Mouse (Mus musculus): Measurements from ENCODE around the gene Tmem80.
A peak's percentile ranks its signal among the peaks of the same experiment; 100 is the strongest.

Gene Tmem80

DNA sequence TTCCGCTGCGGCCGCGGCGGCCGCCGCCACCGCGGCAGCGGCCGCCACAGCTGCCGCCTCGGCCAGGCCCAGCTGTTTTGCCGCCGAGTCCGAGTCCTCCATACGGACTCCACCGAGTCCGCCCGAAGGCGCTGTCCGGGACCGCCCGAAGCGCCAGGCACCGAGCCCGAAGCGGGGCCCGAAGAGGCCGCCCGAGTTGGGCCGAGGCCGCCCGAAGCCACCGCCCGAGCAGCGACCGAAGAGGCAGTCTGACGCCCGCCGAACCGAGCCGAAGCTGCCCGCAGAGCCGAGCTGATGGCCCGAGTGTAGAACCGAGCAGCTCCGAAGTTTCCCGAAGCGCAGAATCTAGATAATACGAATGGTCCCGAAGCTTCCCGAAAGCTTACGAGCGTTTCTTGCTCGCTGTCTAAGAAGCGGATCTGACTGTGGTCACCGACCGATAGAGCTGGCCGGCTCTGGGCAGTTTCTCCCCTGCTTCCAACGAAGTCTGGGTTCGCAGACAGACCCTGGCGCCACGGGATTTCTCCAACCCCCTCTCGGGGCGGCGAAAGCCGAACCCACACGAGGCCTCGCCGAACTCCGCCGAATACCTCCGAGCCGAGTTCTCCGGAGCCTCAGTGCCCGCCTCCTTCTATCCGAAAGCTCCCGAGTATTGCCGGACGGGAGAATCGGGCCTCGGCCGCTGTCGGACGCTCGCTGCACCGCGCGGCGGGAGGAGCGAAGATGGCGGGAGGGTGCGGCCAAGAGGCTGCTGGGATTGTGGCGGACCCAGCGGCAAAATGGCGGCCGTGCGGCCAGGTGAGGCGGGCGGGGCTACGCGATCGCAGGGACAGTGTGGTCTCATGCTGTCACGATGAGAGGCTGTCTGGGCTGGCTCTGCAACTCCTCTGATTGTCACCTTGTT lies at the start of gene Tmem80, which contains the start of gene Deaf1:
Gene Tmem80, plus strand, starts transcription at position 271 of the 904 bp plus-strand sequence.
Gene Deaf1, minus strand, starts transcription at position 222 of the 904 bp plus-strand sequence.
- DNase-seq = peak; percentile 100

DNA sequence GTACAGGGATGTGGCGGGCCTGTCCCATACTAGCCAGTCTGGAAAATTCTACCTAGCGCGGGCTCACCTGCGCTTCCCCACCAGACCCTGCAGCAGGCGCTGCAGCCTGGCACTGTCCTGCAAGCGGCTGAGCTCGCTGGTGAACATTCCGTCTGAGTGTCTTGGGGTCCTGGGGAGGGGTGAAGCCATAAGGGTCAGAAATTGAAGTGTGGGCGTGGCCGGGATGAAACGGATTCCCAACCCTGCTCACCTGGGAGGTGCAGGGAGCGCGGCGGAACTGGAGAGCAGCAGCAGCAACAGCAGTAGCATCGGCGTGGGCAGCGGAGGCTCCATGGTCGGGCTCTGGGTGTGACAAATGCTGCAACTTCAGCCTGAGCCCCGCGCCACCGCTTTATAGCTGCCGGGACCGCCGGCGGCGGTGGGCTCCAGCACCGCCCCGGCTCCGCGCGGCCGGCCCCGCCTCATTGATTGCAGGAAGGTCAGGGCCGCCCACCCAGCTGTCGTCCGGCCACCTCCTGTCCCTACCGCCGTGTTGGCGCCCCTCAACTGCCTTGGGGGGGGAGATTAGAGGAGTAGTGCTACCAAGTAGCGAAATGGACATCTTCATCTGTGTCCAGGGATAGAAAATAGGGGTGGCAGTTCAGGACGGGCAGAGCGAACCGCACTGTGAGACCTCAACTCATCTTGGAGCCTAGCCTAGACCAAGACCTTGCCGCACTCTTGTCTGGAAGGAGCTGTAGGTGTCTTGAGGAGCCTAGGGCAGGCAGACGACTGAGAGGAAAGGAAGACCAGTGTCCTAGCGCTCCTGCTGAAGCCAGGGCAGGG lies 48.6 kb upstream of the Tmem80 start, which contains the start of gene Sct:
Gene Sct, minus strand, starts transcription at position 368 of the 825 bp plus-strand sequence.
- peak; percentile 74 to 80 for DNase-seq

DNA sequence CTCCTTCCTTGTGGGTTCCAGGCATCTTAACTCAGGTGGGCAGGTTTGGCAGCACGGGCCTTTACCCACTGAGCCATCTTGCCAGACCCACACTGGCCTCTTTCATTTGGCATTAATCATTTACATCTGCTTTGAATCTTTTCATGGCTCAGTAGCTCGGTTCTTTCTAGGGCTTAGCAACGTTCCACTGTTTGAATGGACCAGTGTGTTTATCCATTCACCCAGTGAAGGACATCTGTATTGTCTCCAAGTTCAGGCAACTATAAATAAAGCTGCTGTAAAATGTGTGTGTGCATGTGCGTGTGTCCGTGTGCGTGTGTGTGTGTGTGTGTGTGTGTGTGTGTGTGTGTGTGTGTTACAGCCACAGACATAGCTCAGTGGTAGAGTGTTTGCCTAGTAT lies 46.1 kb upstream of the Tmem80 start:
- no peak for DNase-seq

DNA sequence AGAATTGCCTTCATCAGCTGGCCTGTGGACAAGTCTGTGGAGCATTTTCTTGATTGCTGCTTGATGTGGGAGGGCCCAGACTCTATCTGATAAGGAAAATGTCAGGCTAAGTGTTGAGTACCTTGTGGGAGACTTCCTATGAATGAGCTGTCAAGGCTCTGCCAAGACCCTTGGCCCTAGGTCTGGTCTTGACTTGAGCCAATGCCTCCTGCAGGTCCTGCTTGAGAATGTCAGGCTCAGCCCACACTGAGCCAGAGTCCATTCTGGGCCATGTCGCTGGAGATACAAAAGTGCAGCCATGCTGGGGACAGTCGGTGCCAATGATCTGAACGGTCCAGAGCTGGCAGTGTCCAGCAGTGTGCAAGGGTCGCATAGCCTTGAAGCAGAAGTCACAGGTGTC lies 44.8 kb upstream of the Tmem80 start:
- DNase-seq = no peak

DNA sequence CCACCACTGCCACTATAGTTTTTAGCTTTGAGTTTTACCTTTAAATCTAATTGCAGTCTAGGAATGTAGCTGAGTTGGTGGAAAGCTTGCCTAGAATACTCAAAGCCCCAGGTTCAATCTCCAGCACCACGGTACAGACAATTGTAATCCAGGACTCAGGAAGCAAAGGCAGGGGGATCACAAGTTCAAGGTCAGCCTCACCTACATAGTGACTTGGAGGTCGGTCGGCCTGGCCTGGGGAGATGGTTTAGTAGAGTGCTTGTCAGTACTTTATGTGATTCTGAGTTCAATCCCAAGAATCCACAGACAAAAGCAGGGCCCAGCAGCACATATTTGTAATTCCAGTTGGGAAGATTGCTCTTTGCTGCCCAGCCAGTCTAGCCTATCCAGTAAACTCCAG lies 39.5 kb upstream of the Tmem80 start:
- no peak for DNase-seq

DNA sequence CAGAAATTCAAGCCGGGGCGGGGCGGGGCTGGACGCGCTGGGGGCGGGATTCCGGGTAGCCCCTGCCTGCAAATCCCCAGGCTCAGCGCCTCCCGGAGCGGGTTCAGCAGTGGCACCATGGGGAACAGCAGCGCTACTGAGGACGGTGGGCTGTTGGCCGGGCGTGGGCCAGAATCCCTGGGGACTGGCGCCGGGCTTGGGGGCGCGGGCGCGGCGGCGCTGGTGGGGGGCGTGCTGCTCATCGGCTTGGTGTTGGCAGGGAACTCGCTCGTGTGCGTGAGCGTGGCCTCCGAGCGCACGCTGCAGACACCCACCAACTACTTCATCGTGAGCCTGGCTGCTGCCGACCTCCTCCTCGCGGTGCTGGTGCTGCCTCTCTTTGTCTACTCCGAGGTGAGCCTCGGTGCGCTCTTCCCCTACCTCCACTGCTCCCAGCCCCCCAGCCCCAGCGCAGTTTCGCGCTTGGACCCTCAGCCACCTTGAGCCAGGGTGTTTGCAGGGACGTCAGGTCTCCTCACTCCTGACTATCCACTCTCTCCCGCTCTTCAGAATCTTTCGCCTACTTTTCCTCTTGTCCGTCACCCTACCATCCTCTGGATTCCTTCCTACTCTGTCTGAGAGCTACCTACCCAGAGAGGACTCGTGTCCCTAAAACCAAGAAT lies 35.5 kb upstream of the Tmem80 start, which contains the start of gene Drd4:
Gene Drd4, plus strand, starts transcription at position 86 of the 662 bp plus-strand sequence.
- no peak for DNase-seq

DNA sequence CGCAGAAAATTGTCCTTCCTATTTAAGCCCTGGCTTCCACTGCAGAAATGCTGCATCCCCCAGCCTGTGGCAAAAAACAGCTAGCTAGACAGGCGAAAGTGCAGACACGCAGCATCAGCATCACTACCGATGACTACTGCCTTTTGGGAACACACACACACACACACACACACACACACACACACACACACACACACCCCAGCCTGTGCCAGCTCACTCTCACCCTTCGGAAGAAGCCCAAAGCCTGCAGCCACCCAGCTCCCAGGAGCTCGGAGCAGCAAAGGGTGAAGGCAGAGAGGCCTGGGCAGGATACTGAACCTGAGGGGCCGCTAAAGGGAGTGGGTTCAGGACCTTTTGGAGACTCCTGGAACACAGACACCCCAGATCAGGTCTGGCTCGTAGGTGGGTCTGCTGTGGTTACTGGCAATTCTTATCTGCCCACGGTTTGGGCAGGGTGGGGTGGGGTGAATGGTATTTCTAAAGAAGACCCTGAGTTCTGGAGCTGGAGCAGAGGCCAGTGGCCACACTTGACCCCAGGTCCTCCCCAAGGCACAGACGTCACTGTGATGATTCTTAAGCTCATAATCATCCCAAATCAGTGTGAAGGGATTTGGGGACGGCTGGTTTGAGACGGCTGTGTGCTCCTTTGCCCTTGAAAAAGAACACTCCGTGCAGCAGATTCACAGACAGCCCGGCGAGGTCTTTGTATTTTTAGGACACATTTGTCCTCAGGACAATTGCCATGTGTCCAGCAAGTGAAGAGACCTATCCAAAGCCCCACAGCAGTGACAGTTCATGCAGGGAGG lies 34.8 kb upstream of the Tmem80 start:
- no peak for DNase-seq

DNA sequence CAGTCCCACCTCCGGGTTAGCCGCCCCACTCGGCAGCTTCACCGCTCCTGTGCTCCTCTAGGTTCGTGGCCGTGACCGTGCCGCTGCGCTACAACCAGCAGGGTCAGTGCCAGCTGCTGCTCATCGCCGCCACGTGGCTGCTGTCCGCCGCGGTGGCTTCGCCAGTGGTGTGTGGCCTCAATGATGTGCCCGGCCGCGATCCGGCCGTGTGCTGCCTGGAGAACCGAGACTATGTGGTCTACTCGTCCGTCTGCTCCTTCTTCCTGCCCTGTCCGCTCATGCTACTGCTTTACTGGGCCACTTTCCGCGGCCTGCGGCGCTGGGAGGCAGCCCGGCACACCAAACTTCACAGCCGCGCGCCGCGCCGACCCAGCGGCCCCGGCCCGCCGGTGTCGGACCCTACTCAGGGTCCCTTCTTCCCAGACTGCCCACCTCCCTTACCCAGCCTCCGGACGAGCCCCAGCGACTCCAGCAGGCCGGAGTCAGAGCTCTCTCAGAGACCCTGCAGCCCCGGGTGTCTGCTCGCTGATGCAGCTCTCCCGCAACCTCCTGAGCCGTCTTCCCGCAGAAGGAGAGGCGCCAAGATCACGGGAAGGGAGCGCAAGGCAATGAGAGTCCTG lies 33.6 kb upstream of the Tmem80 start:
- peak; percentile 44 to 48 for DNase-seq

DNA sequence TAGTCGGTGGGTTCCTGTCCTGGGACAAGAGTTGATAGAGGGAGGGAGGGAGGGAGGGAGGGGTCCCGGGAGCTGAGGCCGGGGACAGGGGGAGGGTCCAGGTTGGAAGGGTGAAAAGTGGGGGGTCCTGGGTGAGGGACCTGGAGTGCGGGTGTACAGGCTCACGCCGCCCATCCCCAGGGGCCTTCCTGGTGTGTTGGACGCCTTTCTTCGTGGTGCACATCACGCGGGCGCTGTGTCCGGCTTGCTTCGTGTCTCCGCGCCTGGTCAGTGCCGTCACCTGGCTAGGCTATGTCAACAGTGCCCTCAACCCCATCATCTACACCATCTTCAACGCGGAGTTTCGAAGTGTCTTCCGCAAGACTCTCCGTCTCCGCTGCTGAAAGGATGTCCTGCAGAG lies 33.1 kb upstream of the Tmem80 start:
- DNase-seq = no peak

DNA sequence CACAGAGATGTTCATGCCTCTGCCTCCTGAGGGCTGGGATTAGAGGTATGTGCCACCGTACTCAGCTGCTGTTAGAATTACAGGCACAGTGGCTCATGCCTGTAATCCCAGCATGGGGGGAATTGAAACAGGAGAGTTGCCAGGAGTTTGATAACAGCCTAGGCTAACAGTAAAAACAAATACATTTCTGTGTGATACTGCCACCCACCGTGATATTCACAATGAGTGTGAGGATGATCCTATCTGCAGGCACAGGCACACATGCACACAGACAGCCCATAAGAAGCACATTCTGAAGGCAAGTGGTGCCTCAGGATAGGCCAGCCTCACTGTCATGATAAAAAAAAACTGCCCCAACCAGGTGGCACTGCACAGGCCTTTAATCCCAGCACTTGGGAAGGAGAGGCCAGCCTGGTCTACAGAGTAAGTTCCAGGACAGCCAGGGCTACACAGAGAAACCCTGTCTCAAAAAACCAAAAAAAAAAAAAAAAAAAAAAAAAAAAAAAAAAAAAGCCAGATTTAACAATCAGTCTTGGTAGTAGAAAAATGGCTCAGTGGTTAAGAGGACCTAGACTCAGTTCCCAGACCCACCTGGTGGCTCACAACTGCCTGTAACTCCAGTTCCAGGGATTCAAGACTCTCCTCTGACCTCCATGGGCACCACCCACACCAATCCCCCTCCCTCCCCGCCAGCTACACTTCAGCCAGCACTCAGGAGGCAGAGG lies 29.5 kb upstream of the Tmem80 start:
- no peak for DNase-seq

DNA sequence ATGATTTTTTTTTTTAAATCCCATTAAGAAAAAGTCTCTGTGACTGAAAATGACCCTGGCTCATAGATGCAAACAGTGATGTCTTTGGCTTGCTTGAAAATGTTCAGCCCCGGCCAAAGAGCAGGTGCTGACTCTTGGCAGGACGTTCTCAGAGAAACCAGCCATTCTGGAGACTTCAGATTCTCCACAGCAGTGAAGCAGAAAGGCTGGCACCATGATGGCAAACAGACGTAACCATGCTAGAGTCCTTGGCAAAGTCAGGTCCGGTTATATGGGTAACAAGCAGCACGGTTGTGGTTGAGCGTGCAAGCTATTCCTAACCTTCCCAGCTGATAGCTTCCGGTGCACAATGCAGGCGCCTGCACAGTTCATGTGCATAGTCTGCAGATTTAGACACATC lies 28.4 kb upstream of the Tmem80 start:
- peak; percentile 75 to 80 for DNase-seq

DNA sequence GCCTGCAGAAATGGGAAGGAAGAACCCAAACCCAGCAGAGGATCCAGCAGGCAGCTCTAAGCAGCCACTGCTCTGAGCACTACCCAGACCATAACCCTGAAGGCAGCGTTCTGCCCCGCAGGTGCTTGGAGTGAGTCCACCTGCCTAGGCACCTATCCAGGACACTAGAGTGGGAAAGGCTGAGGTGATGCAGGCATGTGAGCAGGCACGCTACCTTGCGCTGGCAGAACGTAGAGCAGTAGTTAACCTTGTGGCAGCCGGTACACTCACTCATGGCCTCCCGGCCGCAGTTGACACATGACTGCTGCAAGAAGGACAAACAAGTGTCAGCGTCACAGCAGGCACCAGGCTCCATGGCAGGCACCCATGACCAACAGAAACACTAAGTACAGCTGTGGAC lies 26.2 kb upstream of the Tmem80 start:
- DNase-seq = peak; percentile 87 to 88

DNA sequence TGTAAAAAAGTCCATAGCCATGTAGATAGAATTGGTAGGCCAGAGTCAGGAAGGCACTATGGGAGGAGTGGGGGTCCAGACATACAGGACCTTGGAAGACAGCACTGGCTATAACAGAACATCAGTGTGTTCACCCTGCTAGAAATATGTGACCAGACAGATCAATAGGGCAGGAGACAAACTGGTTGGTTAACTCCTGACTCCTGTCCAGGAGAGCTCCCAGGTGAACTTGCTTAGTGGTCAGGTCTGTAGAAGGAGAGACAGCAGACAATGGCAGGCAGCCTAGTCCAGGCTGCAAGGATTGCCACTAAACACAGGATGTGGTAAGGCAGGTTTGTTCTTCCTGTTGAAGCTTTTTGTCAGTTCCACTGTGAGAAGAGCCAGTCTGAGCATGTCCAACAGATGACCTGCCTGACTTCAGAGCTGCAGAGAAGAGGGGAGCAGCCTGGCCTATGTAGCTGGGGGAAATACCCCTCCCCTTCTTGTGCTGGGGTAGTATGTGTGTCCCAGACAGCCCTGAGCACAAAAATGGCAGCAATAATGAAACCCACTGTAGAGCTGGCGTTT lies 24.8 kb upstream of the Tmem80 start:
- DNase-seq = no peak

DNA sequence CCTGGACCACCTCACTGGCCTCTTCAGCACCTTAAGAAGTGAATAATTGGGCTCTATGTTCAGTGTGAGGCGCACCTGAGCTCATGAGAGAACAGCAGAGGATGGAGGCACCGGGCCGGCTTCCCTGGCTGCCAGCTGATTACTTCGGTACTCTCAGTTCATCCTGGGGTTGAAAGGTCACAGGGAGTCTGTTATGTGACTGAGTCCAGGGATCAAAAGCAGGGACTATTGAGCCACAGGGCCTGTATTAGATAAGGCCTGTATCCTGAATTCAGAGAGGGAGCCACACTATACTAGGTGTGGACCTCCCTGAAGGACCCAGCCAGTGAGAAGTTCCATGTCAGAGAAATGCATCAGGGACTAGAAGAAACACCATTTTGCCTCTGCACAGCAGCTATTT lies 23.0 kb upstream of the Tmem80 start:
- DNase-seq = no peak

DNA sequence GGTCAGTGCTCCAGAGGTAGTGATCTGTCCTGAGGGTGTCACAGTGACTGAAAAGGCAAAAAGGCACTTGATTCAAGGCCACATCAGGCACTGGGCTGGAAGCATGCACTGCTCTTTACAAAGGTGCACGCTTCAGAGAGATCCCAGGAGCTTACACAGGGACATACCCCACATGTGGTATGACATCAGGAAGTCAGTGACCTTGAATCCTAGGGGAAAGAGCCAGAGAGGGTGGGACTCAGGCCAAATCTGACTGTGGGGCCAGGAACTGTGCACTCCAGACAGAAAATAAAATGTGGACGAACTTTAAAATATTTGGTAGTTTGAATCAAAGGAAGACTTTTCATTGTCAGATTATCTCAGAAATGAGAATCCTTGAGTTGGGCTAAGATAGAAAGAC lies 13.1 kb upstream of the Tmem80 start:
- no peak for DNase-seq

DNA sequence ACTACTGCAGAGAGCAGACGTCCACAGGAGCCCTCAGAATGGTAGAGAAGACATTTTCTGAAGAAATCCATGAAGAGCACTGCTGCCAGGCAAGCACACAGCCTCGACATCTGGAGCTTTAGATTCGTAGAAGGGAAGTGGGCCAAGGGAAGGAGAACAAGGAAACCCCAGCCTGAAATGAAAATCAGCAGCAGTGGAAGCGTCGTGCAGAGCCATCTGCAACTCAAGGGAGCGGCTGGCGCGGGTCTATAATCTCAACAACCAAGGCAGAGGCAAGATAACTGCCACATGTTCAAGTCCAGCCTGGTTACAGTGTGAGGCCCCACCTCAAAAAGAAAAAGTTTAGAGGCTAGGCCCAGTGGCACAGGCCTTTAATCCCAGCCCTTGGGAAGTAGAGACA lies 12.5 kb upstream of the Tmem80 start:
- no peak for DNase-seq

DNA sequence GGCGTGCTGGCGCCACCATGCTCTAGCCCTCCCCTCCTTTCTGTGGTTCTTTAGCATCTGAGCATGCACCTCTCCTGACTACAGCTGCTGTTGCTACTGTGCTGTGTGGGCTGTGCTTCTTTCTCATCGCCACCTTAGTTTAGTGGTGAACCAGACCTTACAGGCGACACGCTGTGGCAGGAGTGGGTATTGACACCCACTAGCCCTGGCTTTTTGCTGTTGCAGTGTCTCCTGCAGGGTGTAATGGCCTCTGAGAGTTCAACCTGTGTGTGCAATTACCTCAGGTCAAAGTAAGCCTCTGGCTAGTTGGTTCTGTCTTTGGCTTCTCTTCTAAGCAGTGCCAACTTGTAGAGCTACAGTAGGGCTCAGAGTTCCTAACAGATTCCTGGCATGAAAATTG lies 11.6 kb upstream of the Tmem80 start:
- DNase-seq = peak; percentile 55 to 72

DNA sequence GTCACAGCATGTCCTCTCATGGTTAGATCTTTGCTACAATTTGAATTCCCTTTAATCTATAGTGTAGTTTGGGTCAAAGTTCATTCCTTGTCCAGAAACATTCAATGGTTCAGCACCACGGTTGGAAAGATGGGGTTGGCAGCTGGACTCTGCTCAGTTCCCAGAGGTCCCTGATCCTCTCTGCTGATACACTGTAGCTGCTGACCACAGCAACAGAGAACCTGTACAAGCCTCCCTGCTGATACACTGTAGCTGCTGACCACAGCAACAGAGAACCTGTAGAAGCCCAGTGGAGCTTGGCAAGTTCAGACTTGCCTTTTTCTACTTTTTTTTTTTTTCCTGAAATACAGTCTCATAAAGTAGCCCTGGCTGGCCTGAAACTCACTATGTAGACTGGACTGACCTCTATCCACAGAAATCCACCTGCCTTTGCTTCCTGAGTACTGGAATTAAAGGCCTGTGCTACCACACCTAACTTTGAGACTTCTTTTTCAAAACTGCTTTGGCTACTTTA lies 9.9 kb upstream of the Tmem80 start:
- no peak for DNase-seq

DNA sequence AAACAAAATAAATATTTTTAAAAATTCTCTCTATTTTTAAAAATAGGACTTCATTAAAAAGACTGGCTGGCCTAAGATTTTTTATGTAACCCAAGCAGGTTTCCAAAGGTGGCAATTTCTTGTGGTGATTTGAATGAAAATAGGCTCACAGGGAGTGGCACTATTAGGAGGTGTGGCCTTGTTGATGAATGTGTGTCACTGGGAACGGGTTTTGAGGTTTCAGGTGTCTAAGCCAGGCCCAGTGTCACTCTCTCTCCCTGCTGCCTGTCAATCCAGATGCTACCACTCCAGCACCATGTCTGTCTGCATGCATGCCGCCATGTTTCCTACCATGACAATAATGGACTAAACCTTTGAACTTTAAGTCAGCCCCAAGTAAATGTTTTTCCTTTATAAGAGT lies 8.1 kb upstream of the Tmem80 start:
- DNase-seq = no peak

DNA sequence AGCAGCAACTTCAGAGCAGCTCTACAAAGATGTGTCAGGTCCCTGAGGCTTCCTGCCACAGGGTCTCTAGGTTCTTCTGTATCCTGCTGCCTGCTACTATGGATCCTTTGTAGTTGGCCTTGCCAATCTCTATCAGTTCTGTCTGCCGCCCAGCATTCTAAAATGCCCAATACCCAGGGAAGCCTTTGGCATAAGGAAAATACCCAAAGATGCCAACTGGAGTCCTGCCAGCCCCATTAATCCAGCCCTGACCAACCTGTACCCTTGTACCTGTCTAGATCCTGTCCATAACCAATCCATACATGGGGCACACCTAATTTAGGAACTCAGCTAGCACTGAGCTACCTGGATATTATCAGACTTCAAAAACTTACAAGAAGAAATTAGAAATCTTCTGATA lies 2.9 kb upstream of the Tmem80 start:
- DNase-seq = peak; percentile 38 to 58
